Mouse (Mus musculus) neural tube, embryonic 14.5 days (tissue): ENCODE measurements at regions not wholly inside any gene's neighbourhood (a gene's known extent, or its start where the extent isn't known, plus 50 kb on each side); places are given as distances from the start of the nearest gene placed in this dataset.

ENCODE experiments used
- ATAC-seq: fragments of 200-750 bp; cut with Nextera tagmentation; 2 replicates; pipeline ENCODE4 v1.8.0; 2017; ENCODE audit warnings: low read depth, mild to moderate bottlenecking, moderate TSS enrichment, moderate library complexity
- H3K27ac ChIP-seq: fragments of 300-500 bp; sonication (generic); 2 replicates; pipeline ENCODE4 v1.5.1; 2014; ENCODE audit warnings: low read depth, mild to moderate bottlenecking, control low read depth, low read length, moderate library complexity, mixed read lengths
- H3K27me3 ChIP-seq: fragments of 300-500 bp; sonication (generic); 2 replicates; pipeline ENCODE4 v1.6.1; 2014; ENCODE audit warnings: low read length; ENCODE audit not compliant: control insufficient read depth, insufficient read depth
- H3K36me3 ChIP-seq: fragments of 300-500 bp; sonication (generic); 2 replicates; pipeline ENCODE4 v1.6.1; 2014; ENCODE audit warnings: low read length, mixed read lengths; ENCODE audit not compliant: control insufficient read depth, insufficient read depth
- H3K4me1 ChIP-seq: fragments of 300-500 bp; sonication (generic); 2 replicates; pipeline ENCODE4 v1.6.1; 2014; ENCODE audit warnings: low read length; ENCODE audit not compliant: control insufficient read depth, insufficient read depth
- H3K4me2 ChIP-seq: fragments of 300-500 bp; sonication (generic); 2 replicates; pipeline ENCODE4 v1.6.1; 2014; ENCODE audit warnings: mild to moderate bottlenecking, low read depth, low read length, control low read depth
- H3K4me3 ChIP-seq: fragments of 300-500 bp; sonication (generic); 2 replicates; pipeline ENCODE4 v1.5.1; 2014; ENCODE audit warnings: low read depth, low read length, control low read depth, mixed read lengths
- H3K9ac ChIP-seq: fragments of 300-500 bp; sonication (generic); replicated peaks from 2 replicates; pipeline ENCODE4 v1.6.1; 2014; ENCODE audit warnings: low read depth, mild to moderate bottlenecking, control low read depth, low read length, mixed read lengths
- H3K9me3 ChIP-seq: fragments of 300-500 bp; sonication (generic); 2 replicates; pipeline ENCODE4 v1.6.1; 2016; ENCODE audit warnings: low read length; ENCODE audit not compliant: control insufficient read depth
- WGBS: fragments of 180-500 bp; shearing (Covaris S2); extraction: QIAGEN DNeasy Blood & Tissue Kit; methylation state at CpG from one replicate; pipeline ENCODE4 v1.1.7; 2014; 5-methylcytosine and 5-hydroxymethylcytosine counted together

- 27% methylated on average over 3 of the region's 3 CpGs for WGBS
- ATAC-seq = no peak
These were observed 154.0 kb downstream of the Dusp6 start for GRCm38 (mm10) chr10:99416896-99417479.

GRCm38 (mm10) chr10:99417591-99417990 is 154.6 kb downstream of the Dusp6 start:
- WGBS = 48% methylated on average over 7 of the region's 7 CpGs
- H3K27ac ChIP-seq = no peak overlapping the region
- no peaks in the 10 kb centered on the region for H3K9me3 ChIP-seq
- H3K4me1 ChIP-seq = no peaks in the 10 kb centered on the region
- no peak overlapping the region for H3K4me2 ChIP-seq
- no peaks in the 10 kb centered on the region for H3K36me3 ChIP-seq
- H3K4me3 ChIP-seq = no peak overlapping the region
- no peak for ATAC-seq
- no peaks in the 10 kb centered on the region for H3K27me3 ChIP-seq
- no peak overlapping the region for H3K9ac ChIP-seq

More at GRCm38 (mm10) chr10:99416896-99417479, 154.0 kb downstream of the Dusp6 start:
- Histone ChIP-seq H3K4me3 (no peak overlapping the region), H3K27ac (no peak overlapping the region), H3K36me3 (no peaks in the 10 kb centered on the region), H3K9ac (no peak overlapping the region), H3K9me3 (no peaks in the 10 kb centered on the region), H3K27me3 (no peaks in the 10 kb centered on the region), H3K4me2 (no peak overlapping the region), H3K4me1 (no peaks in the 10 kb centered on the region)

- no peak overlapping the region for H3K4me2 ChIP-seq
- no peak for ATAC-seq
- no peaks in the 10 kb centered on the region for H3K27me3 ChIP-seq
These were observed 155.5 kb downstream of the Dusp6 start for GRCm38 (mm10) chr10:99418497-99418896.

DNA sequence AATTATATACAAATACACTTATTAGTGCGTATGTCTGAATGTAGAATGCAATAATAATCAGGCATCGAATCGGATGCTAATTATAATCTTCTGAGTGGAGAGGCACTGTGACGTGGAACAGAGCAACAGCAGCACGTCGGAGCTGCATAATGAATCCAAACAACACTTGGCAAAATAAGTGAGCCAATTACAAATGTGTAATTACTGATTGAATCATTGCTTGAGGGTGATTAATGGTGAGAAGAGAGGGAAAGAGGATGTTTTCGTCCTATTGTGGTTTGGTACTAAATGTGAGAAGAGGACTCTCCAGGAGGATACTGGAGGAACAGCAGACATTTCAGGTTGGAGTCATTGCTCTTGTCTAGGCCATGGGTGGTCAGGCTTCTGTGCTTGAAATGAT is 156.5 kb downstream of the Dusp6 start:
- no peak for ATAC-seq
- H3K27ac ChIP-seq = no peak overlapping the region
- H3K27me3 ChIP-seq = no peaks in the 10 kb centered on the region
- 63% methylated on average over 7 of the region's 7 CpGs for WGBS
- H3K4me1 ChIP-seq = no peaks in the 10 kb centered on the region
- H3K9ac ChIP-seq = no peak overlapping the region
- no peaks in the 10 kb centered on the region for H3K9me3 ChIP-seq
- no peak overlapping the region for H3K4me3 ChIP-seq
- no peaks in the 10 kb centered on the region for H3K36me3 ChIP-seq
- no peak overlapping the region for H3K4me2 ChIP-seq

More at GRCm38 (mm10) chr10:99418497-99418896, 155.5 kb downstream of the Dusp6 start:
- no peak overlapping the region for H3K9ac ChIP-seq
- no peaks in the 10 kb centered on the region for H3K36me3 ChIP-seq
- H3K4me3 ChIP-seq = no peak overlapping the region
- no peaks in the 10 kb centered on the region for H3K4me1 ChIP-seq
- no peak overlapping the region for H3K27ac ChIP-seq
- no peaks in the 10 kb centered on the region for H3K9me3 ChIP-seq

GRCm38 (mm10) chr10:99423406-99423805 is 160.4 kb downstream of the Dusp6 start:
- 86% methylated on average over 5 of the region's 5 CpGs for WGBS
- Histone ChIP-seq H3K36me3 (no peaks in the 10 kb centered on the region), H3K4me2 (no peak overlapping the region), H3K4me1 (no peaks in the 10 kb centered on the region), H3K27me3 (no peaks in the 10 kb centered on the region), H3K4me3 (no peak overlapping the region), H3K9me3 (no peaks in the 10 kb centered on the region), H3K9ac (no peak overlapping the region), H3K27ac (no peak overlapping the region)
- no peak for ATAC-seq

- no peaks in the 10 kb centered on the region for H3K36me3 ChIP-seq
- no peaks in the 10 kb centered on the region for H3K27me3 ChIP-seq
- 87% methylated on average over 4 of the region's 4 CpGs for WGBS
- no peak overlapping the region for H3K4me2 ChIP-seq
- no peaks in the 10 kb centered on the region for H3K9me3 ChIP-seq
- H3K9ac ChIP-seq = no peak overlapping the region
- H3K4me3 ChIP-seq = no peak overlapping the region
- no peak overlapping the region for H3K27ac ChIP-seq
- H3K4me1 ChIP-seq = no peaks in the 10 kb centered on the region
- no peak for ATAC-seq
These were observed 162.2 kb downstream of the Dusp6 start for GRCm38 (mm10) chr10:99425265-99425664.

DNA sequence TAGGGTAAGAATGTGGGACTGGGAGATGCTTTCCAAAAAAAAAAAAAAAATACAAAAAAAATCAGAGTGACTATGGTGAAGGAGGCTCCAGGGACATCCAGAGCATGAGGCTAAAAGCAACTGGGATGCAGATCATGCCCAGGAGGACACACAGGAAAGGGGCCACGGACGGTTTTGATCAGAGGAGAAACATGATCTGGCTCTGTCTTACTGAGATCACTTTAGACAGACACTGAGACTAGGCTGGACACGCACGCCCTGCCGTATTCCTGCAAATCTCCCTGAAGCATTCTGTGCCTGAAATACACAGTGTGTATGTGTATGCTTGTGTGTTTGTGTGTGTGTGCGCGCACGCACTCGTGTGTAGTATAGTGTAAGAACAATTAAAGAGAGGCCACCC is 167.1 kb downstream of the Dusp6 start:
- no peaks in the 10 kb centered on the region for H3K27me3 ChIP-seq
- no peaks in the 10 kb centered on the region for H3K36me3 ChIP-seq
- H3K27ac ChIP-seq = no peak overlapping the region
- no peak overlapping the region for H3K4me2 ChIP-seq
- no peaks in the 10 kb centered on the region for H3K4me1 ChIP-seq
- H3K9me3 ChIP-seq = no peaks in the 10 kb centered on the region
- WGBS = 90% methylated on average over 9 of the region's 9 CpGs
- H3K9ac ChIP-seq = no peak overlapping the region
- no peak for ATAC-seq
- H3K4me3 ChIP-seq = no peak overlapping the region

- no peak overlapping the region for H3K4me2 ChIP-seq
- H3K9ac ChIP-seq = no peak overlapping the region
- no peaks in the 10 kb centered on the region for H3K4me1 ChIP-seq
- H3K27me3 ChIP-seq = no peaks in the 10 kb centered on the region
- WGBS = 81% methylated on average over 16 of the region's 16 CpGs
- ATAC-seq = no peak
- H3K4me3 ChIP-seq = no peak overlapping the region
- no peaks in the 10 kb centered on the region for H3K9me3 ChIP-seq
- no peaks in the 10 kb centered on the region for H3K36me3 ChIP-seq
- H3K27ac ChIP-seq = no peak overlapping the region
These were observed 167.9 kb downstream of the Dusp6 start for GRCm38 (mm10) chr10:99430669-99431561.

DNA sequence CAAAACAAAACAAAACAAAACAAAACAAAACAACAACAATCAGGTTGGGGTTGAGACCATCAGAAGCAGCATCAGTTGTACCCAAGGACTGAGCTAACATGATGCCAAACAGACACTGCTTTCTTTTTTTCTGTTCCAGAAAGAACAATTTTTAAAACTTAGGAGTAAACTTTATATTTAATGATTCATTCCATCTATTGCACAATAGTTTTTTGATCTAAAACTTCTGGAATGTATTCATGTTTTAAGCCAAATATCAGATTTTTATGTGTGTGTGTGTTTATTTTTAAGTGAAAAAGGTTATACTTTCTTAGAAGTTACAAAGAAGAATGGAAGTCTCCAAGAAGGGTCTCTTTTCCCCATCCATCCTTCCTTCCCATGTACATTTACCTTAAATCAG is 174.0 kb downstream of the Dusp6 start:
- Histone ChIP-seq H3K9ac (no peak overlapping the region), H3K36me3 (no peaks in the 10 kb centered on the region), H3K27me3 (no peaks in the 10 kb centered on the region), H3K4me2 (no peak overlapping the region), H3K27ac (no peak overlapping the region), H3K4me3 (no peak overlapping the region), H3K9me3 (no peaks in the 10 kb centered on the region), H3K4me1 (no peaks in the 10 kb centered on the region)
- ATAC-seq = no peak
